Mouse (Mus musculus) MEL (cell line): ENCODE measurements around the gene Plcb3.

Experiments used
- POLR2A ChIP-seq, 2 experiments: IDR thresholded peaks; 2 replicates each; pipeline ENCODE4 v1.6.1; 2011 to 2012; ENCODE audit warnings: low read length in 2 of 2, mild to moderate bottlenecking in 2 of 2, control low read depth in 1 of 2, improper control_type of control experiment in 1 of 2, low read depth in 1 of 2, moderate library complexity in 1 of 2; ENCODE audit not compliant: control insufficient read depth in 1 of 2, insufficient read depth in 1 of 2, poor library complexity in 1 of 2
- UBTF ChIP-seq: IDR thresholded peaks from 2 replicates; pipeline ENCODE4 v1.6.1; 2012; ENCODE audit warnings: low read depth, mild to moderate bottlenecking, inconsistent platforms, low read length, improper control_type of control experiment, moderate library complexity, borderline replicate concordance; ENCODE audit not compliant: insufficient read depth

DNA sequence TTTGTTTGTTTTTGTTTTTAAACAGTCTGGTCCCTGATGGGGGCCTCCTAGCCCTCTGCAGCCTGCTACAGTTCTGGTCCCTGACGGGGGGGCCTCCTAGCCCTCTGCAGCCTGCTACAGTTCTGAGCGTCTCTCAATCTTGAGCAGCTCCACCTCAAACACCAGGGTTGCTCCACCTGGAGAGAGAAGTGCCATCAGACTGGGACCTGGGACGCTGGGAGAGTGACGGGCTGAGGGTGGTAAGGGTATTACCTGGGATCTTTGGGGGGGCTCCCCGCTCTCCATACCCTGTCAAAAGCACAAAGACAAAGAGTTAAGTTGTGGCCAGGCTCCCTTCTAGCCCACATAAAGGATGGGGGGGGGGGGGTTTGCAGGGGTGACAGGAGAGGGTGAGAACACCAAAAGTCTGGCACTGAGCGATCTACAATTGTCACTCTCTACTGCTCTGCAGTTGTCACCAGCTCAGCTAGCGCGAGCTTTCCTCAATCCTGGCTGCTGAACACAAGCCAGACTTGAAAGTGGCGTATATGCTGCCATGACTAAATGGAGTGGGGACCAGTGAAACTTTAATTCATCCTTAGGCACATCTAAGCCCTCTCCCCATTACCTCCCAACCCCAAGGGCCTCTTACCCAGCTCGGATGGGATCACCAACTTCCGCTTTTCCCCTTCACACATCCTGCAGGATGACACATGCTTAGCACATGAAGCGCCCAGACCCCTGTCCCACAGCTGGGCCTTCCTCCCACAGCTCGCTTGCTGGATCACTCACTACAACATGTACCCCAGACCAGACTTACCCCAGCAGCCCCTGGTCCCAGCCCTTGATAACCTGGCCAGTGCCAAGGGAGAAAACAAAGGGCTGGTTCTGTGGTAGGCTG lies 1.7 kb upstream of the Plcb3 start:
- TF ChIP-seq POLR2A (IDR thresholded peaks at IDR 0.05; ENCODE audit: control insufficient read depth in 1 of 2, insufficient read depth in 1 of 2, low read depth in 1 of 2, low read length in 2 of 2, poor library complexity in 1 of 2) (no peak; a peak in 2 of 4 replicates), UBTF (no peak)
